Comparison of ENCODE assay signal across 9 mouse cellular contexts in the genomic region with DNA sequence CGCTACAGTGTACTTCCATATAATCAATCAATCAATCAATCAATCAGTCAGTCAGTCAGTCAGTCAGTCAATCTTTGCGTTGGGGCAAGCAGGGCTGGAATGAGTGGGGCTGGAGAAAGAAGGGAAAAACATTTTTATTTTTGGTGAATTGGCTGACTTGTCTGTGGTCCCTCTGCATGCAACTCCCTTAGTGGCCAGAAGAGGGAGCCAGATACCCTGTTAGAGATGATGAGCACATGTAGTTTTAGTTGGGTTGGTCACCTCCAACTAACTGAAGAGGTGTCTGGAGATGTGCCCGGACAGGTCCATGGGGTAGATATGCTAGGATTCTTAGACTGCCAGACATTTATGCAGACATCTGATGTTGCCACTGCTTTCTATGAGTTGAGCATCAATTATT. TPM values are rescaled to one million over a fixed set of nuclear protein-coding genes. Genes with fewer than 3 reads are reported as not detected.
DNase-seq lines count a peak whose midpoint lies in the region; ATAC-seq and TF ChIP-seq lines count a peak whose summit lies in the region.
"Had no signal": no experiment of that assay in that cellular context is flagged by ENCODE, and none has a peak within 500 bp of the region (broad histone marks: within the 10 kb centered on the region; RNA-seq: fewer than 3 reads in every experiment).

No protein-coding gene starts in this region.

- no peak overlapping the region for H3K27ac ChIP-seq in heart, adult 2 months

- WGBS in heart, adult 2 months: 35% methylated on average over 3 of the region's 3 CpGs

- POLR2A ChIA-PET in Patski (lab: Charles Lee): no interaction called here

- no peaks in the 10 kb centered on the region for H3K27me3 ChIP-seq in heart, adult 2 months (ENCODE audit: control insufficient read depth, insufficient read depth, low read length)
- peaks cover 8% of the 10 kb centered on the region for H3K27me3 ChIP-seq in Patski

- in situ Hi-C loops in Patski (cut with MboI; ENCODE audit: low pct_unique_long_range_greater_than_20kb): no loop called here

- no peak overlapping the region for H3K9ac ChIP-seq in heart, adult 2 months (ENCODE audit: low read depth, low read length)

- CTCF ChIA-PET in Patski (lab: Charles Lee): no interaction called here

- no peaks in the 10 kb centered on the region for H3K36me3 ChIP-seq in heart, adult 2 months (ENCODE audit: control insufficient read depth, insufficient read depth, low read length)

- H3K4me1 ChIP-seq in heart, adult 2 months (ENCODE audit: control insufficient read depth, insufficient read depth, low read length): no peaks in the 10 kb centered on the region

- no peak for TF ChIP-seq POLR2A in heart, adult 2 months (IDR thresholded peaks at IDR 0.05; ENCODE audit: insufficient read depth, low read depth, low read length)

- H3K4me3 ChIP-seq in heart, adult 2 months: no peak overlapping the region

- peak; percentile 13 to 49 for DNase-seq in heart, adult 2 months
- DNase-seq in heart, postnatal 25 days (ENCODE audit: low spot score): no peak
- peak; percentile 7 for DNase-seq in Patski (ENCODE audit: low read depth, low spot score)
- peak; percentile 83 to 88 for DNase-seq in cerebellum, postnatal 10 days
- DNase-seq in heart, postnatal 10 days: peak; percentile 51 to 67
- DNase-seq in left cerebral cortex, adult 8-10 months (ENCODE audit: low spot score in 2 of 2): peak; percentile 35 to 52
- DNase-seq in ovary, postnatal 14 days (ENCODE audit: low spot score): peak; percentile 64
- DNase-seq in thymus, postnatal 25 days: peak; percentile 41

- no peak for ATAC-seq in Patski

- peak; percentile 89 for TF ChIP-seq CTCF in heart, adult 2 months (IDR thresholded peaks at IDR 0.05)
- TF ChIP-seq CTCF in Patski (IDR thresholded peaks at IDR 0.05): peak; percentile 74

- H3K79me2 ChIP-seq in heart, adult 2 months (replicated peaks; ENCODE audit: control insufficient read depth, insufficient read depth, low read length): no peaks in the 10 kb centered on the region

- intact Hi-C loops in heart, adult 2 months (cut with DNase I): no loop called here
- intact Hi-C loops in heart, postnatal 25 days (cut with DNase I): no loop called here
- intact Hi-C loops in heart, postnatal 10 days (cut with DNase I): loop anchor here (5.0 kb wide), 1 partner anchor 46 kb away; no protein-coding TSS in a partner anchor

- no peak for TF ChIP-seq EP300 in heart, adult 2 months (IDR thresholded peaks at IDR 0.05; ENCODE audit: insufficient read depth, low read depth, low read length)

RNA-seq across cellular contexts. Expression of gene E330034G19Rik, which starts 18.1 kb away (rescaled TPM):
- total RNA-seq in heart, adult 2 months (2021): not detected
- polyA plus RNA-seq in heart, adult 2 months (2012; rRNA removed): not detected in 2 replicates
- total RNA-seq in heart, postnatal 25 days (2021): not detected
- polyA plus RNA-seq in Patski (2021): not detected
- not detected for total RNA-seq in heart, postnatal 10 days (2021)
- not detected for total RNA-seq in left cerebral cortex, adult 8-10 months (2022)
- total RNA-seq: adrenal gland, postnatal 4 days had no signal
